Mouse (Mus musculus) midbrain, embryonic 16.5 days (tissue): ENCODE measurements around the gene Asic4. TPM values are rescaled to one million over a fixed set of nuclear protein-coding genes. Genes with fewer than 3 reads are reported as not detected.

ENCODE experiments used
- ATAC-seq: fragments of 200-750 bp; cut with Nextera tagmentation; 2 replicates; pipeline ENCODE4 v1.8.0; 2017; ENCODE audit warnings: moderate TSS enrichment
- H3K27ac ChIP-seq: fragments of 300-500 bp; sonication (generic); 2 replicates; pipeline ENCODE4 v1.5.1; 2014; ENCODE audit warnings: mild to moderate bottlenecking, low read length, mixed read lengths
- H3K27me3 ChIP-seq: fragments of 300-500 bp; sonication (generic); 2 replicates; pipeline ENCODE4 v1.6.1; 2014; ENCODE audit warnings: low read depth, low read length, mixed read lengths; ENCODE audit not compliant: control insufficient read depth, insufficient read depth
- H3K36me3 ChIP-seq: fragments of 300-500 bp; sonication (generic); 2 replicates; pipeline ENCODE4 v1.6.1; 2014; ENCODE audit warnings: mild to moderate bottlenecking, low read length, moderate library complexity, mixed read lengths; ENCODE audit not compliant: control insufficient read depth, insufficient read depth
- H3K4me1 ChIP-seq: fragments of 300-500 bp; sonication (generic); 2 replicates; pipeline ENCODE4 v1.6.1; 2014; ENCODE audit warnings: mild to moderate bottlenecking, low read length, mixed read lengths; ENCODE audit not compliant: control insufficient read depth, insufficient read depth
- H3K4me2 ChIP-seq: fragments of 300-500 bp; sonication (generic); 2 replicates; pipeline ENCODE4 v1.6.1; 2014; ENCODE audit warnings: mild to moderate bottlenecking, low read length, mixed read lengths
- H3K4me3 ChIP-seq: fragments of 300-500 bp; sonication (generic); 2 replicates; pipeline ENCODE4 v1.5.1; 2014; ENCODE audit warnings: low read depth, mild to moderate bottlenecking, low read length, moderate library complexity, mixed read lengths
- H3K9ac ChIP-seq: fragments of 300-500 bp; sonication (generic); 2 replicates; pipeline ENCODE4 v1.6.1; 2014; ENCODE audit warnings: low read depth, low read length, mixed read lengths
- H3K9me3 ChIP-seq: fragments of 300-500 bp; sonication (generic); replicated peaks from 2 replicates; pipeline ENCODE4 v1.6.1; 2014; ENCODE audit warnings: mild to moderate bottlenecking, low read length, mixed read lengths; ENCODE audit not compliant: control insufficient read depth, poor library complexity, severe bottlenecking
- WGBS: fragments of 180-500 bp; shearing (Covaris S2); extraction: QIAGEN DNeasy Blood & Tissue Kit; methylation state at CpG from one replicate; pipeline ENCODE4 v1.1.7; 2014; 5-methylcytosine and 5-hydroxymethylcytosine counted together
- polyA plus RNA-seq: library from polyadenylated mRNA; unstranded; fragments of >200 nt; fragmentation: Nextera tagmentation; extraction: Ambion mirVana; gene quantifications from 2 replicates; pipeline ENCODE4 v1.2.1, GENCODE M21; 2015

Gene Asic4
- polyA plus RNA-seq, 1 experiment from 2014 or later, result 54.8 TPM

DNA sequence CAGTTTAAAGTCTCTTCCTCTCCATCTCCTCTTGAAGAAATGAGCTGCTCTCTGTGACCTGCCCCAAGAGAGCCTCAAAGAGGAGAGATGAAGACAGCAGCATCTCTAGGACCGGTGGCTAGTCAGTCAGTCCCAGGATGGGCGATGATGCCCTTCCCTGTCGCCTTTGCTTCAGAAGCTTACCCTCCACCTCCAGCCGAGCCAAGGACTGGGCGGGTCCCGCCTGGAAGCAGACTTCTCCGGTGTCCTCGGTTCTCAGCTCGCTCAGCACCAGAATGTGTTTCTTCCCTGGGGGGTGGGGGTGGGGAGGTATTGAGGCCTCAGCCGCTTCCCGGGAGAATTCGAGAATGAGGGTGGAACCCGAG, 36.8 kb downstream of the Asic4 start:
- Histone ChIP-seq H3K36me3 (peaks cover 27% of the 10 kb centered on the region), H3K9me3 (no peaks in the 10 kb centered on the region), H3K27me3 (peaks cover 28% of the 10 kb centered on the region), H3K4me1 (peaks cover 23% of the 10 kb centered on the region), H3K4me2 (peak overlapping the region; percentile 92), H3K27ac (no peak overlapping the region), H3K9ac (peak overlapping the region; percentile 57), H3K4me3 (peak overlapping the region; percentile 50)
- ATAC-seq, result peak; percentile 6; the same call in 1 of the 2 replicates
- 2% methylated on average over 13 of the region's 13 CpGs for WGBS

DNA sequence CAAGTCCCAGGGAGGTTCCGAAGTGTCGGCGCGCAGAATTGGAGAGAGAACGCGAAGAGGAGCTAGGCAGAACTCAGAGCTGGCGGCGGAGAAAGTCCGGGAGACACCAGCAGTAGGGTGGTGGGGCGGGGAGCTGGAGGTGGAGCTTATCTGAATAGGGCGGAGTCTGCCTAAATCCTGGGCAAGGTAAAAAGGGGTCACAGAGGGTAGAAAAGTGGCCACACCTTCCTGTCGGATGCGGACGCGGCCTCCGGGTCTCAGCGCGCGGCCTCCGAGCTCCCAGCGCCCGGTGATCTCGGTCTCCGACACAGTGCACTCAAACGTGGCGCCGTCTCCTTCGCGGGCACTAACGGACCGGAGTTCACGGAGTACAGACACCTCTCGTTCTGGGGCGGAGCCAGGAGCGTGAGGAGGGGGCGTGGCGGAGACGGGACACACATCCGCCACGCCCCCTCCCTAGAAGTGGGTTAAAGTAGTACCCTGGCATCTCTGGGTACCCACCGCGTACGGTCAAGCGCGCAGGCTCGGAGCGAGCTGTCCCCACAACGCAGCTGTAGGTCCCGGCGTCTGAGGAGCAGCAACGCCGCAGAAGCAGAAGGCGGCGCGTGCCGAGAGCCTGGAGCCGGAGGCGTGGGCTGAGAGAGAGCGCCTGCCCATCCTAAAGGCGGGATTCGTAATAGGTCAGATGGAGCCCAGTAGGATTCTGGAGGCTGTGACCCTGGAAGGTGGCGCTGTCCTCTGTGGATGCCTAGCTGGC, 37.3 kb downstream of the Asic4 start:
- Histone ChIP-seq H3K4me3 (peak overlapping the region; percentile 50), H3K9ac (peak overlapping the region; percentile 57), H3K4me1 (peaks cover 18% of the 10 kb centered on the region), H3K27me3 (peaks cover 28% of the 10 kb centered on the region), H3K36me3 (peaks cover 26% of the 10 kb centered on the region), H3K9me3 (no peaks in the 10 kb centered on the region), H3K27ac (no peak overlapping the region), H3K4me2 (peak overlapping the region; percentile 92)
- WGBS, result under 1% methylated on average over 62 of the region's 62 CpGs
- peak; percentile 69 for ATAC-seq

DNA sequence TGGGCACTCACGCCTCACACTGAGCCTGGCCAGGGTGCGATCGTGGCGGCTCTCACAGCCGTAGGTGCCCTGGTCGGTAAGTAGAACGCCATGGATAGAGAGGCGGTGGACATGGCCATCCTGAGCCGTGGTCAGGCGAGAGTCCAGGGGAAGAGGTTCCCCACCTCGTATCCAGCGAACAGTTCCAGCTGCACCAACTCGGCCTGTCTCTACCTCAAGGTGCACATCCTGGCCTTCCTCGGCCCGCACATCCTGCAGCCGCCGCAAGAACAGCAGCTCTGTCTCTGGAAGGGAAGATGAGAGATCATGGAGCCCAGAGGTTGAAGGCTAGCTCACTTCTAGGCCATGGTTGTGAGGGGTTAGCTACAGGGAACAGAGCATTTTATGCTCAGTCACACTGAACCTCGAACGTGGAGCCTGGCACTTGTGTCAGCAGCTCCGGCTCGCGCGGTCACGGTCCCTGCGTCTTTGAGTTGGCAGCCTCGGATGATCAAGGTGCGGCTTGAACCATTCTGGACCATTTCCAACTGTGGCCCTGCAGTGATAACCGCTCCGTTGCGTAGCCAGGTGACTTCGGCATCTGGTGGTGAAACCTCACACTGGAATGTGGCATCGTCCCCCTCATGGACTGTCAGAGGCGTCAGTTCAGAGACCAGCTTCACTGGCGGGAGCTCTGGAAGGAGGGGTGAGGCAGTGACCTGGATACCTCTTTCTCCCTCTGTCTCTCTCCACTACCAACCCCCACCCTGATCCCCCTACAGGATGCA, 40.7 kb downstream of the Asic4 start:
- Histone ChIP-seq H3K4me1 (peaks cover 15% of the 10 kb centered on the region), H3K36me3 (no peaks in the 10 kb centered on the region; the same call in 1 of the 2 replicates), H3K4me3 (no peak overlapping the region), H3K27ac (no peak overlapping the region), H3K4me2 (no peak overlapping the region), H3K27me3 (peaks cover 13% of the 10 kb centered on the region), H3K9me3 (no peaks in the 10 kb centered on the region), H3K9ac (no peak overlapping the region)
- no peak for ATAC-seq
- 84% methylated on average over 34 of the region's 34 CpGs for WGBS

DNA sequence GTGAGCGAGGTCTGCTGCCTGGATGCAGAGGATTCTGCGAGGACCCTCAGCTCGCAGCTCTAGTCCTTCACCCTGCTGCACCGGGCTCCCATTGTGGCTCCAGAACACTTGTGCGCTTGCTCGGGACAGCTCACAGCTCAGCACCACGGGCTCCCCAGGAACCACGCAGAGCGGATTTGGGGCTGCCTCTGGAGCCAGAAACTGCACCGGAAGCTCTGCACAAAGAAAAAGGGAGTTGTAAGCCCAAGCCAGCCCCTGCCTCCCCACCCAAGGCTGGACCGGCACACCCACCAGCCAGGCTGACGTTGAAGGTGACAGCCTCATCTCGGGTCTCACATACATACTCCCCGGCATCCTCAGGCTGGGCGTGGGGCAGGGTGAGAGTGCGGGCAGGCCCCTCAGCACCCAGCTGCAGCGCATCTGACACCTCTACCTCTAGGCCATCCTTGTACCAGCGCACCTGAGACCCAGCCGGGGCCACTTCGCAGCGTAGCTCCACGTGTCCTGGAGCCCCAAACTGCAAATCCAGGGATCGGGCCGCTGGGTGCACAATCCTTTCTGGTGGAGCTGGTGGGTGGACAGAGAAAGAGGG, 42.4 kb downstream of the Asic4 start:
- Histone ChIP-seq H3K27ac (no peak overlapping the region), H3K4me3 (no peak overlapping the region), H3K4me2 (no peak overlapping the region), H3K36me3 (no peaks in the 10 kb centered on the region; the same call in 1 of the 2 replicates), H3K27me3 (peaks cover 6% of the 10 kb centered on the region), H3K9me3 (no peaks in the 10 kb centered on the region), H3K9ac (no peak overlapping the region), H3K4me1 (peaks cover 6% of the 10 kb centered on the region; the same call in 1 of the 2 replicates)
- no peak for ATAC-seq
- WGBS, result 37% methylated on average over 24 of the region's 24 CpGs

DNA sequence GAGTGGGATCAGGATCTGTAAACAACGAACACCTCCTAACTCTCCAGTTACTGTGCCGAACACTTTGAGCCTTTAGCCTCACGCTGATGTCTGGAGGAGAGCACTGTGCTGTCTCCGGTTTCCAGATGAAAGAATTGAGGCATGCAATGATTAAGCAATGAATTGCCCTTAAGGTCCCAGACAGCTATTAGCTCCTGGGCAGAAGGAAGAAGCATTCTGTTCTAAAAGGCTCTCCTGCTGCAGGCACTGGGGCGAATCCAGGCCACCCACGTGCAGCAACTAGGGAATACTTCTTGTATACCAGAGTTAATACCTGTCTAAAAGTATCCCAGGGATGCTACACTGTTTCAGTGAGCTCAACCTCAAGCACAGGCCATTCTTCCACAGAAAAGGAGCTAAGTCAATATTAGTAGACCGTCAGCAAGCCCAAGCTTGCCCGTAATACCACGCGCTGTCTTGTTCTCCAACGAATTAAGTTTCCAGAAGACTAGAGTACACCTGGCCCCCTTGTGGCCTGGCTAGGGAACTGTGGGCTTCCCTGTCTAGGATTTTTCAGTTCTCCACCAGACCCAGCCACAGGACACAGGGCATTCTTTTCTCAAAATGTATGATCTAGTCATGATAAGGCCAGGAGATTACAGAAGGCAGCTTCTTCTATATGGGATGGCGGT, 44.8 kb downstream of the Asic4 start:
- WGBS, result 39% methylated on average over 12 of the region's 12 CpGs
- H3K9ac ChIP-seq, result no peak overlapping the region
- H3K27ac ChIP-seq, result no peak overlapping the region
- peaks cover 2% of the 10 kb centered on the region; the same call in 1 of the 2 replicates for H3K4me1 ChIP-seq
- ATAC-seq, result no peak
- H3K36me3 ChIP-seq, result no peaks in the 10 kb centered on the region; the same call in 1 of the 2 replicates
- H3K4me2 ChIP-seq, result no peak overlapping the region
- no peaks in the 10 kb centered on the region for H3K9me3 ChIP-seq
- H3K4me3 ChIP-seq, result no peak overlapping the region
- no peaks in the 10 kb centered on the region for H3K27me3 ChIP-seq

DNA sequence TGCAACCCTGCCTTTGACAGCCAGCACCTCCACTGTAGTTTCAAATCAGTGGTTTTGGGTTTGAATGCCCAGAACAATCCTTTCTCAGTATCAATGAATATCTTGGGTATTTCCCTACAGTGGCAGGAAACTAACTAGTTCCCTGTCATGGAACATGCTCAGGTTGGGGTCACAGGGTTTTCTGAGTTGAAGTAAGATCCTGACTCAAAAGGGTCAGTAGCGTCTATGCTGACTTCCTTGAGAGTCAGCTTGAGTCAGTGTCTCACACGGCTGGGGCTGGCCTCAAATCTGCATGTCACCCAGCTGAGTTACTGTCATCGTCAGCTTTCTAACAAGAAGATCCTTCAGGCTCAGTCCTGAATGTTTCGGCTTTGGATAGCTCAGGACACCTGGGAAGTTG, 48.7 kb downstream of the Asic4 start:
- 87% methylated on average over 4 of the region's 4 CpGs for WGBS
- H3K4me1 ChIP-seq, result peaks cover 2% of the 10 kb centered on the region; the same call in 1 of the 2 replicates
- H3K36me3 ChIP-seq, result peaks cover 2% of the 10 kb centered on the region

DNA sequence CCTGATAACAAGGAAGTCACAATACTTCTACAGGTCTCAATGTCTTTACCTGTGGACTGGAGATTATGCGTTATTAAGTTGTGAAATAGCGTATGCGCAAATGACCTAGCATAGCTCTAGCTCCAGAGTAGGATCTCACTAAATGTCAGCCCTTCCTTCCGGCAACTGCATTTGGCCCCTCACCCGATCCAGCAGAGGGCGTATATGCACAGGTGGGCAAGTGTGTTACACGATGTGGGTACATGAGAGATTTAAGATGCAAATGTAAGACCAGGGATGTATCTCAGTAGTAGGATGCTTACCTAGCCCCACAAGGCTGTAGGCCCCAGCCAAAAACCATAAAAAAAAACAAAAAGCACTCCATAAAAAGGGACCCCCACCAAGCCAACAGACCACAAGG, 49.2 kb downstream of the Asic4 start:
- peaks cover 7% of the 10 kb centered on the region for H3K4me1 ChIP-seq
- peaks cover 2% of the 10 kb centered on the region for H3K36me3 ChIP-seq
- no peak overlapping the region for H3K4me3 ChIP-seq
- H3K9me3 ChIP-seq, result no peaks in the 10 kb centered on the region
- H3K9ac ChIP-seq, result no peak overlapping the region
- H3K27me3 ChIP-seq, result no peaks in the 10 kb centered on the region
- H3K27ac ChIP-seq, result no peak overlapping the region
- ATAC-seq, result no peak
- 84% methylated on average over 7 of the region's 7 CpGs for WGBS
- no peak overlapping the region for H3K4me2 ChIP-seq

More for the DNA sequence above, 48.7 kb downstream of the Asic4 start:
- no peak for ATAC-seq
- no peak overlapping the region for H3K4me2 ChIP-seq
- no peak overlapping the region for H3K9ac ChIP-seq
- H3K9me3 ChIP-seq, result no peaks in the 10 kb centered on the region
- H3K27me3 ChIP-seq, result no peaks in the 10 kb centered on the region
- H3K4me3 ChIP-seq, result no peak overlapping the region
- H3K27ac ChIP-seq, result no peak overlapping the region

DNA sequence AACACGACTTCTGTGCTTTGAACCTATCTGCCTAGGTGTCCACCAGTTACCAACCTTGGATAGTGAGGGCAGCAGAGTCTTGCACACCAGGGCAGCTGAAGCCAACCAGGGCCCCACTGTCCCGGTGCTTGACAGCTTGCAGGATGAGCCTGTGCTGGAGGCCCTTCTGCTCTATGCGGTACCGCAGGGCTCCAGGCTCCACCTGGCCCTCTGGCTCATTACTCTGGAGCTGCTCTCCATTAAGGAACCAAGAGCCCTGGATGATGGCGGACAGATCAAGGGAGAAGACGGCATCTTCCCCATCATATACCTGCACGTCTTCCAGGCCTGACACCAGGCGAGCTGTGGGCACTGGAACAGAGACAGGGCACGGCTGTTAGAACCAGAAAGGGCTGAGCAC, 51.7 kb downstream of the Asic4 start:
- ATAC-seq, result no peak
- no peak overlapping the region for H3K4me3 ChIP-seq
- WGBS, result 96% methylated on average over 9 of the region's 9 CpGs

More for the DNA sequence above, 51.7 kb downstream of the Asic4 start:
- peaks cover 16% of the 10 kb centered on the region for H3K4me1 ChIP-seq
- no peaks in the 10 kb centered on the region for H3K27me3 ChIP-seq
- no peaks in the 10 kb centered on the region for H3K9me3 ChIP-seq
- peaks cover 2% of the 10 kb centered on the region for H3K36me3 ChIP-seq
- H3K9ac ChIP-seq, result no peak overlapping the region
- H3K27ac ChIP-seq, result no peak overlapping the region
- no peak overlapping the region for H3K4me2 ChIP-seq
